Mouse (Mus musculus): ENCODE data around the gene Trp63.

GRCm38 (mm10) chr16:25680369-25680768, 3.2 kb upstream of the Trp63 start:
- TF ChIP-seq POLR2A (IDR thresholded peaks at IDR 0.05; ENCODE audit: borderline replicate concordance, low read depth, low read length) (no peak), CTCF (IDR thresholded peaks at IDR 0.05; ENCODE audit: low read depth, low read length) (no peak)

Data from bone marrow macrophage, adult 2 months (primary cell).